Mouse (Mus musculus): ENCODE measurements around the gene R3hdml.

GRCm38 (mm10) chr2:163493976-163494375 lies 1.9 kb downstream of the R3hdml start:
- TF ChIP-seq GATA1 (IDR thresholded peaks at IDR 0.05; ENCODE audit: borderline replicate concordance, low read length) (no peak), FLI1 (IDR thresholded peaks at IDR 0.05; ENCODE audit: low read length) (no peak)
